Mouse (Mus musculus) lung, embryonic 15.5 days (tissue): ENCODE data around the gene Car10. TPM values are rescaled to one million over a fixed set of nuclear protein-coding genes. Genes with fewer than 3 reads are reported as not detected.

Source experiments
- ATAC-seq: fragments of 200-750 bp; cut with Nextera tagmentation; 2 replicates; pipeline ENCODE4 v1.8.0; 2017; ENCODE audit warnings: moderate number of reproducible peaks, borderline replicate concordance; ENCODE audit not compliant: low FRiP score, low TSS enrichment; ENCODE audit errors: extremely low read depth
- H3K27ac ChIP-seq: fragments of 300-500 bp; sonication (generic); 2 replicates; pipeline ENCODE4 v1.5.1; 2015; ENCODE audit warnings: moderate library complexity, mild to moderate bottlenecking, inconsistent platforms
- H3K27me3 ChIP-seq: fragments of 300-500 bp; sonication (generic); 2 replicates; pipeline ENCODE4 v1.6.1; 2015; ENCODE audit warnings: inconsistent platforms
- H3K36me3 ChIP-seq: fragments of 300-500 bp; sonication (generic); 2 replicates; pipeline ENCODE4 v1.6.1; 2015; ENCODE audit warnings: inconsistent platforms
- H3K4me1 ChIP-seq: fragments of 300-500 bp; sonication (generic); 2 replicates; pipeline ENCODE4 v1.6.1; 2015; ENCODE audit warnings: inconsistent platforms
- H3K4me2 ChIP-seq: fragments of 300-500 bp; sonication (generic); 2 replicates; pipeline ENCODE4 v1.6.1; 2015; ENCODE audit warnings: inconsistent platforms, mild to moderate bottlenecking, moderate library complexity
- H3K4me3 ChIP-seq: fragments of 300-500 bp; sonication (generic); 2 replicates; pipeline ENCODE4 v1.5.1; 2015; ENCODE audit warnings: mild to moderate bottlenecking, inconsistent platforms
- H3K9ac ChIP-seq: fragments of 300-500 bp; sonication (generic); 2 replicates; pipeline ENCODE4 v1.6.1; 2015; ENCODE audit warnings: inconsistent platforms
- H3K9me3 ChIP-seq: fragments of 300-500 bp; sonication (generic); 2 replicates; pipeline ENCODE4 v1.6.1; 2016; ENCODE audit warnings: inconsistent platforms
- WGBS: fragments of 180-500 bp; shearing (Covaris S2); methylation state at CpG from one replicate; pipeline ENCODE4 v1.1.7; 2015; 5-methylcytosine and 5-hydroxymethylcytosine counted together
- polyA plus RNA-seq: library from polyadenylated mRNA; unstranded; fragments of >200 nt; fragmentation: Nextera tagmentation; extraction: Ambion mirVana; gene quantifications from 2 replicates; pipeline ENCODE4 v1.2.1, GENCODE M21; 2015

The Car10 gene
- polyA plus RNA-seq, 1 experiment from 2014 or later, result 0.40 TPM

DNA sequence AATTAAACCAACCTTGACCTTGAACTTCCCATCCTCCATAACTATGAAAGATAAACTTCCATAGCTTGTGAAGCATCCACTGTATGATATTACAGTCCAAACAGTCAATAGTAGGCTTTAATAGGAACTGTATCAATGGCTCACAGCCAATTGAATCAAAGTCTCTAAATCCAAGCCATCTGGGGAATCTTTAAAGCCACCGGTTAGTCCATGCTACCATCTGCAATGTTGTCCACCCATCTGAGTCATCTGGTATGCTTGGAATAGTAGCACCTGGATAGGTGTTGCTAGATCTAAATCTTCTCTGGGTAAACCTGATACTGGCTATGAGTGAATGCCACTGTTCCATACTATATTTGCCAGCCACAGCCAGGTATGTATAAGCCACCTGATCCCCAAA, 509.3 kb downstream of the Car10 start:
- Histone ChIP-seq H3K4me1 (no peaks in the 10 kb centered on the region), H3K9ac (no peak overlapping the region), H3K4me3 (no peak overlapping the region), H3K4me2 (no peak overlapping the region), H3K36me3 (no peaks in the 10 kb centered on the region), H3K27ac (no peak overlapping the region), H3K27me3 (no peaks in the 10 kb centered on the region), H3K9me3 (no peaks in the 10 kb centered on the region)
- 92% methylated on average over 1 of the region's 1 CpGs for WGBS
- ATAC-seq, result no peak

DNA sequence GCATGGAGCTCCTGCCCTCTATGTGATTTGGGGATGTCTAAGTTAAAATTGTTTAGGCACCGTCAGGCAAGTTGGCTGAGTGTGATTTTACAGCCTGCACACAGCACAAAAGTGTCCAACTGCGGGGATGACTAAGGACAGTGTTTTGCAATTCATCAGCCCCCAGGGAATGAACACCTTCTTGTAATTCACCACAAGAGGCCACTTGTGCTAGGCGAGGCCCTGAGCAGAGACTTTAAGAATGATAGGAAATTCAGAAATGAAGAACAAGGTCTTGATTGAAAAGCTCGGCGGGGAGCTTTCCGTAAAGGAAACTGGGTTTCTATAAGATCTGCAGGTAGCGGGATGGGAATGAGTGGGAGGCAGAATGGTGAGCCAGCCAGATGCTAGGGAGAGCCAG, 510.9 kb downstream of the Car10 start:
- no peaks in the 10 kb centered on the region for H3K36me3 ChIP-seq
- WGBS, result 58% methylated on average over 7 of the region's 7 CpGs

DNA sequence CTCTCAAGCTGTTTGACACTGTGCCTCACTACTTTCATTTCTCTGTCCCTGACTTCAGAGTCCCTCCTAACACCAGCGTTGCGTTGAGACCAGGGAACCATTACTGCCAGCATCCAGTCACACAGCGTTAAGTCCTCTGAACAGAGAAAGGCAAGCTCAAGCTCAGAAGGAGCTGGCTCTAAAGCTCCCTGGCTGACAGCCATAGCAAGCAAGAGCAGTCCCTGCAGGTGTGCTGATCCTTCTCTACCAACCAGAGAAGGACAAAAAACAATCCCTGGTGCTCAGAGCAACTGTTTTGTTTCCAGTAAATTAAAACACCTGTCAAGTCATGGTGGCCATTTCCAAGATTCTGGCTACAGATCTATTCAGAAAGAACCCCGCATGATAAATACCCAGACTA, 514.2 kb downstream of the Car10 start:
- 81% methylated on average over 4 of the region's 4 CpGs for WGBS
- ATAC-seq, result no peak
- Histone ChIP-seq H3K4me2 (no peak overlapping the region), H3K36me3 (no peaks in the 10 kb centered on the region), H3K27ac (no peak overlapping the region), H3K9ac (no peak overlapping the region), H3K27me3 (no peaks in the 10 kb centered on the region), H3K4me1 (no peaks in the 10 kb centered on the region), H3K9me3 (no peaks in the 10 kb centered on the region), H3K4me3 (no peak overlapping the region)

More for the DNA sequence above, 510.9 kb downstream of the Car10 start:
- H3K4me3 ChIP-seq, result no peak overlapping the region
- H3K9me3 ChIP-seq, result no peaks in the 10 kb centered on the region
- no peaks in the 10 kb centered on the region for H3K4me1 ChIP-seq
- H3K27me3 ChIP-seq, result no peaks in the 10 kb centered on the region
- H3K4me2 ChIP-seq, result no peak overlapping the region
- no peak overlapping the region for H3K9ac ChIP-seq
- no peak for ATAC-seq
- H3K27ac ChIP-seq, result no peak overlapping the region

DNA sequence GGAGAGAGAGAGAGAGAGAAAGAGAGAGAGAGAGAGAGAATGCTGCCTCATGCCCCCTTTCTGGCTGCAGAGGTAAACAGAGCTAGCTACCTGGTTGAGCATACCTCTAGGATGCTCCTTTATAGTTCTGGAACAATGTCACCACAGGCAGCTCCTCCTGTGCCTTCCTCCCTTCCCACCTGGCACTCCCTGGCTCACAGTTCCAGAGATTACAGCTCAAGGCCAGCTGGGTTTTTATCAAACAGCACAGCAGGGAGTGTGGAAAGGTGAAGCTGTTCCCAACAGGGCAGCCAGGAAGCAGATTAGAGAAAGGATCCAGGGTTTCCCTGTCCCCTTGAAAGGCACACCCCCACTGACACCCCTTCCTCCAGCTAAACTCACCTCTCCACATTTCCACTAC, 517.0 kb downstream of the Car10 start:
- H3K9ac ChIP-seq, result no peak overlapping the region
- H3K4me3 ChIP-seq, result no peak overlapping the region
- H3K27ac ChIP-seq, result no peak overlapping the region
- H3K4me1 ChIP-seq, result no peaks in the 10 kb centered on the region
- H3K9me3 ChIP-seq, result no peaks in the 10 kb centered on the region
- no peaks in the 10 kb centered on the region for H3K36me3 ChIP-seq
- no peaks in the 10 kb centered on the region for H3K27me3 ChIP-seq
- H3K4me2 ChIP-seq, result no peak overlapping the region
- no peak for ATAC-seq

DNA sequence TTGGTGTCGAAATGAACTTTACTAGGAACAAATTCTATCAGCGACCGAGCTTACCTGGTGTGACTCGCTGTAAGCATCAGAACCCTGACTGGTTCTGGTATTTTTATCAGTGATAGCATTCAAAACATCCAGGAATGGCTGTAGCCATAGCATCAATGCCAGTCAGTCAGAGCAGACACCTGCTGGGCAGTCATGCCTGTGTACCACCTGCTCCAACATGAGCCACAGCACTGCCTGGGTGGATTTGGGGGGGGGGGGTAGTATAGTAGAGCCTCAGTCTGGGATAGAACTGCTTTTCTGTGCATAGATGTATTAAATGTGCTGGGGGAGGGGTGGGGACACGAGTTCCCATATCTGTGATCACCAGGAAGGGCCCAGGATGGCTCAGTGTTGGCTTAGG, 525.8 kb downstream of the Car10 start:
- Histone ChIP-seq H3K9me3 (no peaks in the 10 kb centered on the region), H3K27me3 (no peaks in the 10 kb centered on the region), H3K4me2 (no peak overlapping the region), H3K4me3 (no peak overlapping the region), H3K27ac (no peak overlapping the region), H3K36me3 (no peaks in the 10 kb centered on the region), H3K9ac (no peak overlapping the region), H3K4me1 (no peaks in the 10 kb centered on the region)
- WGBS, result 76% methylated on average over 5 of the region's 5 CpGs
- no peak for ATAC-seq

DNA sequence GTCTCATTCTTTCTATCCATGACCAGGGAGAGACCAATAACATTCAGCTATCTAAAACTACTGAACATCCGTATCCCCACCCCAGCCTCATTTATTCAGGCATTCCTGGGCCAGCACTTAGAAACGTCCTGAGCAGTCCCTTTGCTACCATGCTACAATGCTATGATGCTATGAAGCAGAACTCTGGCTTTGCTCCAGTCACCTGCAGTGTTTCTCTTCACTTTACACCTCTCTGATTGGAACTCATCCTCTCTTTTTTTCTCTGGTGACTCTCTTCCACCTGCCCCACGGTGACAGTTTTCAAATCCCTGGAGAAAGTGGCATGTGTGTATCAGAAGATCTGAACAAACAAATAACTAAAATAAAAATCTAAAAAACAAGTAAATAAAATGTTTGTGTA, 541.6 kb downstream of the Car10 start:
- no peak overlapping the region for H3K4me3 ChIP-seq
- H3K36me3 ChIP-seq, result no peaks in the 10 kb centered on the region
- no peaks in the 10 kb centered on the region for H3K9me3 ChIP-seq
- H3K27ac ChIP-seq, result no peak overlapping the region
- no peaks in the 10 kb centered on the region for H3K4me1 ChIP-seq
- H3K4me2 ChIP-seq, result no peak overlapping the region
- H3K9ac ChIP-seq, result no peak overlapping the region
- WGBS, result 68% methylated on average over 3 of the region's 3 CpGs
- ATAC-seq, result no peak
- H3K27me3 ChIP-seq, result no peaks in the 10 kb centered on the region

DNA sequence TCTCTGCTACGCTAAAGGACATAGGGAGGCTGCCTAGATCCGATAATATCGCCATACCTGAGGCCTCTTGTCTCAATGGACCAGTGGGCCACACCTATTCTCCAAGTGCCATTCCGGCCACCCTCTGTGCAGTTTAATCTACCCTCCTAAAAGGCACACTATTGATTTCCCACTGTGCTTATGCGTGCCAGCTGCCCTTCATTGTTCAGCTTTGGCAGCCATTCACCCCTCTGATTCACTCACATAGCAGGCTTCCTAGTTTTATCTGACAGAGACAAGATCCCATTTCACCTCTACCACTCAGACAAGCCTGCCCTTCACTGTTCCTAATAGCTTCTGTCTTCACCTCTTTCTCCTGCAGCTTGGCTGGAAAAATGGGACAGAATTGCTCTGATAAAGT, 543.1 kb downstream of the Car10 start:
- no peaks in the 10 kb centered on the region for H3K36me3 ChIP-seq
- H3K4me1 ChIP-seq, result no peaks in the 10 kb centered on the region
- no peak overlapping the region for H3K27ac ChIP-seq
- H3K4me2 ChIP-seq, result no peak overlapping the region
- WGBS, result 72% methylated on average over 5 of the region's 5 CpGs
- no peak for ATAC-seq
- no peaks in the 10 kb centered on the region for H3K9me3 ChIP-seq
- H3K27me3 ChIP-seq, result no peaks in the 10 kb centered on the region
- H3K9ac ChIP-seq, result no peak overlapping the region
- H3K4me3 ChIP-seq, result no peak overlapping the region

DNA sequence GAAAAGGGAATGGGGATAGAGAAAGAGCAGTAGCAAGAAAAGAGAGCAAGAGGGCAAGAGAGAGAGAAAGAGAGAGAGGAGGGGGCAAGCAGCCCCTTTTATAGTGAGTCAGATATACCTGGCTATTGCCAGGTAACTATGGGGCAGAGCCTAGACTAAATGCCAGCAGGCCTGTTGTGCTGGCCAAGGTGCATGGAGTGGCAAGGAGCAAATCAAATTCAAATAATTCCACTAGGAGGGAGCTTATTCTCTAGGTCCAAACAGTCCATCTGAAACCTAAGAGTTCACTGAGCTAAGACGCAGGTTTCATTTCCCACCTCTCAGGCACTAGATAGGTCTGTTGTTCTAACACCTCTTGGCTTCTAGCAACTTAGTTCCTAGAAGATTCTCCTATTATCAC, 544.5 kb downstream of the Car10 start:
- no peak overlapping the region for H3K27ac ChIP-seq
- H3K9ac ChIP-seq, result no peak overlapping the region
- H3K4me1 ChIP-seq, result no peaks in the 10 kb centered on the region
- H3K36me3 ChIP-seq, result no peaks in the 10 kb centered on the region
- no peaks in the 10 kb centered on the region for H3K9me3 ChIP-seq
- ATAC-seq, result no peak
- H3K4me2 ChIP-seq, result no peak overlapping the region
- WGBS, result 80% methylated on average over 1 of the region's 1 CpGs
- H3K4me3 ChIP-seq, result no peak overlapping the region
- no peaks in the 10 kb centered on the region for H3K27me3 ChIP-seq

DNA sequence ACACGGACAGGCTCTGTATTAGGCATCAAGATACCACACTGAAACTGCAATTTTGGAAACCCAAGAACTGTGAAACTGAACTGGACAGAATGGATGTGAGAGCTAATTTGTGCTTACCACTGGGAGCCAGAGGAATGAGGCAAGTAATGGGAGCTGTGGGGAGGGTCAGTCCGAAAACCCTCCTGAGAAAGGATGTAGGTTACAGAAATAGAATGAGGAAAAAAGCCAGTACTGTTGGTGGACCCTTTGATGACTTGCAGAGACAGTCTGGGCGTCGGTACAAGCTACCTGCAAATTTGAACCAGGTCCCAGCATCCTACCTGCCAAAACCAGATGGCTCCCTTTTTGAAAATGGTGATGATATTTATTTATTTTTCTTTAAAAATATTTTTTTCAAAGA, 545.2 kb downstream of the Car10 start:
- 74% methylated on average over 4 of the region's 4 CpGs for WGBS
- H3K9ac ChIP-seq, result no peak overlapping the region
- no peak overlapping the region for H3K4me3 ChIP-seq
- H3K27ac ChIP-seq, result no peak overlapping the region
- H3K27me3 ChIP-seq, result no peaks in the 10 kb centered on the region
- no peak for ATAC-seq
- H3K4me2 ChIP-seq, result no peak overlapping the region
- no peaks in the 10 kb centered on the region for H3K4me1 ChIP-seq
- H3K9me3 ChIP-seq, result no peaks in the 10 kb centered on the region
- no peaks in the 10 kb centered on the region for H3K36me3 ChIP-seq

DNA sequence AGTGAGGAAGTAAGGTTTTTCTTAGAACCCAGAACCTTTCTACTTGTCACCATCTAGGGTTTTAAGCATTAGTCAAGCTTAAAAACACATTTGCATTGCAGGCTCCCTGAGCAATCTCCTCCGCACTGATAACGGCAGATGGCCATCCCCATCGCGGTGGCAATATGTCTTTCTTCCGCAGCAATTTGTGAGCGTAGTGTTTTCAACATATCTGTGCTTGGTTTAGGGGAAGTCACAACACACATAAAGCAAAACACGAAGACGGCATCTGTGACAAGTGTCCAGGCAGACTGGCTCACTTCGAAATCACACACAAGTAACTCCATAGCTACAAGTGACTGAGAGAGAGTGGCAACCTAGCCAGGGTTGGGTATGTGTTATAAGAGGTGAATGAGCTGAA, 545.6 kb downstream of the Car10 start:
- Histone ChIP-seq H3K4me1 (no peaks in the 10 kb centered on the region), H3K36me3 (no peaks in the 10 kb centered on the region), H3K9me3 (no peaks in the 10 kb centered on the region), H3K27me3 (no peaks in the 10 kb centered on the region), H3K4me2 (no peak overlapping the region), H3K9ac (no peak overlapping the region), H3K4me3 (no peak overlapping the region), H3K27ac (no peak overlapping the region)
- WGBS, result 83% methylated on average over 9 of the region's 9 CpGs
- no peak for ATAC-seq

DNA sequence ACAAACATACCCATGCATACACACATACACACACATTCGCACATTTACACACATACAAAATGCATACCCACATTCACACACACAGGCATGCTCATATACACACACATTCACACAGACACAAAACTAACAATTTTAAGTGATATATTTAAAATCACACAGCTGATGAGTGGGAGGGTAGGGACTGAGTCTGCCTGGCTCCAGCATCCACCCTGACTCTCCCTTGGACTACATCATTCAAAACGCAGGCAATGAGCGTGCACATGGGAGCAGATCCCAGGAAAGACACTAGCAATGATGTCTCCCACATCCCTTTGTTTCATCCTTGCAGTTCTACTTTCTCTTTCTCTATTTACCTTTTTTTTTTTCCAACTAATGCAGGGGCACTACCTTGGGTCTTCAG, 548.4 kb downstream of the Car10 start:
- 91% methylated on average over 3 of the region's 3 CpGs for WGBS
- no peak for ATAC-seq

More for the DNA sequence above, 548.4 kb downstream of the Car10 start:
- Histone ChIP-seq H3K4me2 (no peak overlapping the region), H3K27me3 (no peaks in the 10 kb centered on the region), H3K9me3 (no peaks in the 10 kb centered on the region), H3K27ac (no peak overlapping the region), H3K36me3 (no peaks in the 10 kb centered on the region), H3K4me3 (no peak overlapping the region), H3K4me1 (no peaks in the 10 kb centered on the region), H3K9ac (no peak overlapping the region)
